Mouse (Mus musculus) c-Kit-positive CD71-positive TER-119-positive erythroid progenitor cells, embryonic 14.5 days (primary cell): Measurements from ENCODE around the gene Krt9.

ENCODE experiments used
- DNase-seq: peaks from one replicate; pipeline ENCODE4 v3.0.0-alpha.2; 2013; ENCODE audit warnings: low spot score

Krt9 gene

GRCm38 (mm10) chr11:100148615-100149330 is 44.3 kb downstream of the Krt9 start, which contains the start of gene Krt19:
Gene Krt19 (minus strand): TSS chr11:100148665.
- DNase-seq: no peak

GRCm38 (mm10) chr11:100147566-100148353 is 45.3 kb downstream of the Krt9 start:
- no peak for DNase-seq

GRCm38 (mm10) chr11:100145858-100146560 is 47.0 kb downstream of the Krt9 start:
- DNase-seq: no peak

- no peak for DNase-seq
Measured at GRCm38 (mm10) chr11:100145104-100145503, 47.9 kb downstream of the Krt9 start.

GRCm38 (mm10) chr11:100140966-100141365 is 52.1 kb downstream of the Krt9 start:
- DNase-seq: no peak

- no peak for DNase-seq
Measured at GRCm38 (mm10) chr11:100139391-100139790, 53.7 kb downstream of the Krt9 start.

- DNase-seq: no peak
Measured at GRCm38 (mm10) chr11:100138809-100139208, 54.2 kb downstream of the Krt9 start.

- DNase-seq: no peak
Measured at GRCm38 (mm10) chr11:100137693-100138092, 55.4 kb downstream of the Krt9 start.
